ENCODE assay signal across 11 mouse cellular contexts in genomic region chr6:8421959-8422581, GRCm38 (mm10).
DNase-seq lines count a peak whose midpoint lies in the region; ATAC-seq lines count a peak whose summit lies in the region.
"Had no signal": no experiment of that assay in that cellular context is flagged by ENCODE, and none has a peak within 500 bp of the region (broad histone marks: within the 10 kb centered on the region; RNA-seq: fewer than 3 reads in every experiment).

No protein-coding gene starts in this region.

- peak; percentile 22 for DNase-seq in adrenal gland, postnatal 14 days
- DNase-seq in adrenal gland, postnatal 4 days (ENCODE audit: low spot score in 2 of 2): no peak
- peak; percentile 49 to 69 for DNase-seq in right cerebral cortex, postnatal 10 days (ENCODE audit: low spot score in 2 of 2)
- no peak for DNase-seq in right cerebral cortex, adult 2 months (ENCODE audit: low spot score in 2 of 2)
- DNase-seq in embryo, embryonic 10.5 days (ENCODE audit: low spot score): no peak
- no peak for DNase-seq in liver, embryonic 11.5 days (ENCODE audit: low spot score)
- DNase-seq: lung, adult 18-20 months had no signal

- H3K4me1 ChIP-seq in midbrain, embryonic 15.5 days: peaks cover 9% of the 10 kb centered on the region; the same call in 1 of the 2 replicates
- H3K4me1 ChIP-seq in liver, embryonic 11.5 days (replicated peaks; ENCODE audit: control insufficient read depth, insufficient read depth, low read length): no peaks in the 10 kb centered on the region
- H3K4me1 ChIP-seq: embryonic facial prominence, embryonic 15.5 days had no signal

- 0 out of 2 replicates have a peak overlapping the region, but pooled peaks have one; percentile 1 for H3K4me2 ChIP-seq in midbrain, embryonic 15.5 days
- no peak overlapping the region for H3K4me2 ChIP-seq in liver, embryonic 11.5 days
- H3K4me2 ChIP-seq: embryonic facial prominence, embryonic 15.5 days; heart, embryonic 12.5 days had no signal

- ATAC-seq in midbrain, embryonic 15.5 days (replicated peaks): peak; percentile 60; the same call in 1 of the 2 replicates
- no peak for ATAC-seq in liver, embryonic 11.5 days (replicated peaks; ENCODE audit: low FRiP score)
- ATAC-seq in granulocyte monocyte progenitor cell, adult 5-6 weeks (replicated peaks; ENCODE audit: poor library complexity, severe bottlenecking): no peak

- no peaks in the 10 kb centered on the region for H3K36me3 ChIP-seq in midbrain, embryonic 15.5 days (replicated peaks)
- H3K36me3 ChIP-seq in liver, embryonic 11.5 days (ENCODE audit: control insufficient read depth, insufficient read depth, low read length): no peaks in the 10 kb centered on the region
- H3K36me3 ChIP-seq: embryonic facial prominence, embryonic 15.5 days; heart, embryonic 12.5 days had no signal

- H3K9ac ChIP-seq in midbrain, embryonic 15.5 days: no peak overlapping the region
- H3K9ac ChIP-seq in liver, embryonic 11.5 days (ENCODE audit: low read depth, low read length): no peak overlapping the region
- H3K9ac ChIP-seq: embryonic facial prominence, embryonic 15.5 days; heart, embryonic 12.5 days had no signal

- H3K27ac ChIP-seq in midbrain, embryonic 15.5 days: no peak overlapping the region
- H3K27ac ChIP-seq in liver, embryonic 11.5 days (ENCODE audit: low read depth, low read length): no peak overlapping the region
- H3K27ac ChIP-seq: embryonic facial prominence, embryonic 15.5 days had no signal

- no peaks in the 10 kb centered on the region for H3K9me3 ChIP-seq in midbrain, embryonic 15.5 days
- H3K9me3 ChIP-seq in liver, embryonic 11.5 days (ENCODE audit: control insufficient read depth, low read length): no peaks in the 10 kb centered on the region
- H3K9me3 ChIP-seq: embryonic facial prominence, embryonic 15.5 days; heart, embryonic 12.5 days had no signal

- H3K27me3 ChIP-seq in midbrain, embryonic 15.5 days (replicated peaks): no peaks in the 10 kb centered on the region
- H3K27me3 ChIP-seq in liver, embryonic 11.5 days (replicated peaks; ENCODE audit: control insufficient read depth, insufficient read depth, low read length): no peaks in the 10 kb centered on the region
- H3K27me3 ChIP-seq: embryonic facial prominence, embryonic 15.5 days; heart, embryonic 12.5 days had no signal

- no peak overlapping the region for H3K4me3 ChIP-seq in midbrain, embryonic 15.5 days
- H3K4me3 ChIP-seq in liver, embryonic 11.5 days (ENCODE audit: low read depth, low read length): no peak overlapping the region
- H3K4me3 ChIP-seq: embryonic facial prominence, embryonic 15.5 days; heart, embryonic 12.5 days had no signal

- 55% methylated on average over 10 of the region's 10 CpGs for WGBS in midbrain, embryonic 15.5 days
- WGBS in liver, embryonic 11.5 days: 84% methylated on average over 10 of the region's 10 CpGs

Comparison
In these comparisons a context has a peak if more than half of its experiments do, and no peak if none do; other contexts are left out.
1. DNase-seq: peak in adrenal gland, postnatal 14 days (single experiment) and right cerebral cortex, postnatal 10 days (2 of 2); none in adrenal gland, postnatal 4 days (0 of 2), right cerebral cortex, adult 2 months (0 of 2), embryo, embryonic 10.5 days (single experiment) and liver, embryonic 11.5 days (single experiment).